Mouse (Mus musculus) C2C12 (cell line): ENCODE data around the gene Serpinb1a. TPM values are rescaled to one million over a fixed set of nuclear protein-coding genes. Genes with fewer than 3 reads are reported as not detected.
"Not testable (repeated sequence)": the region's sequence is repeated elsewhere in the genome, so short reads cannot be mapped to it uniquely, and the experiment has no call there.

Source experiments
- H3K27me3 ChIP-seq: one replicate; pipeline ENCODE4 v1.6.1; 2011; ENCODE audit not compliant: control insufficient read depth, insufficient read depth, insufficient read length
- H3K36me3 ChIP-seq: one replicate; pipeline ENCODE4 v1.6.1; 2011; ENCODE audit not compliant: control insufficient read depth, insufficient read depth
- H3K4me3 ChIP-seq: one replicate; pipeline ENCODE4 v1.5.1; 2011; ENCODE audit warnings: mild to moderate bottlenecking, control low read depth; ENCODE audit not compliant: poor library complexity, insufficient read depth, severe bottlenecking
- H3K79me2 ChIP-seq: one replicate; pipeline ENCODE4 v1.6.1; 2011; ENCODE audit not compliant: control insufficient read depth, insufficient read depth
- H3K79me3 ChIP-seq: one replicate; pipeline ENCODE4 v1.6.1; 2011; ENCODE audit warnings: low read depth, control low read depth
- H3ac ChIP-seq: one replicate; pipeline ENCODE3; 2011; ENCODE audit warnings: low read depth; ENCODE audit not compliant: control insufficient read depth, insufficient read length
- CEBPB ChIP-seq: IDR thresholded peaks from one replicate; pipeline ENCODE4 v1.6.1; 2011; ENCODE audit warnings: low read depth, mild to moderate bottlenecking, control low read depth, moderate library complexity
- CTCF ChIP-seq: IDR thresholded peaks from one replicate; pipeline ENCODE4 v1.5.1; 2011; ENCODE audit not compliant: control insufficient read depth, insufficient read depth, insufficient read length
- FOSL1 ChIP-seq: IDR thresholded peaks from one replicate; pipeline ENCODE4 v1.8.0; 2011; ENCODE audit warnings: mild to moderate bottlenecking, low read length; ENCODE audit not compliant: poor library complexity, insufficient read depth, severe bottlenecking
- MAX ChIP-seq: IDR thresholded peaks from one replicate; pipeline ENCODE4 v1.6.1; 2011; ENCODE audit warnings: mild to moderate bottlenecking, control low read depth
- MYOD1 ChIP-seq: IDR thresholded peaks from one replicate; pipeline ENCODE4 v1.6.1; 2011; ENCODE audit warnings: low read depth; ENCODE audit not compliant: control insufficient read depth, insufficient read length
- MYOG ChIP-seq: IDR thresholded peaks from one replicate; pipeline ENCODE4 v1.6.1; 2011; ENCODE audit not compliant: control insufficient read depth, insufficient read length; ENCODE audit errors: extremely low read depth
- USF1 ChIP-seq: IDR thresholded peaks from one replicate; pipeline ENCODE4 v1.6.1; 2011; ENCODE audit warnings: low read depth, mild to moderate bottlenecking, control low read depth, moderate library complexity
- long read RNA-seq, 2 experiments: library from polyadenylated mRNA; unstranded; transcript quantifications; one replicate each; pipeline ENCODE4 v2.0.0; 2019 to 2020
- polyA plus RNA-seq: library from polyadenylated mRNA; unstranded; fragments of >200 nt; fragmentation: generic; extraction: Trizol; gene quantifications from one replicate; pipeline ENCODE4 v1.2.1, GENCODE M21; 2012; ENCODE audit warnings: missing spikeins

Serpinb1a gene
- polyA plus RNA-seq = 5.7 TPM
- long read RNA-seq, experiment 1, transcript Serpinb1a-201 (7 exons, 1,918 nt) = major isoform, 120 of 136 reads
- long read RNA-seq, experiment 1, partial matches to known transcripts = 11 of 136 reads
- long read RNA-seq, experiment 1, other reads (novel, unspliced or antisense) = 5 of 136 reads
- long read RNA-seq, experiment 2, transcript Serpinb1a-201 (7 exons, 1,918 nt) = major isoform, 27 of 29 reads
- long read RNA-seq, experiment 2, partial matches to known transcripts = 2 of 29 reads
- long read RNA-seq, experiment 2, other reads (novel, unspliced or antisense) = 0 of 29 reads

GRCm38 (mm10) chr13:32850668-32851404 lies at the start of gene Serpinb1a:
Gene Serpinb1a (minus strand): TSS chr13:32851185.
- TF ChIP-seq MAX (no peak), USF1 (no peak), MYOG (no peak), CEBPB (no peak), MYOD1 (peak; percentile 9)
- Histone ChIP-seq H3K4me3 (no peak within 1 kb of the TSS), H3K36me3 (no peaks in the 10 kb centered on the region)

GRCm38 (mm10) chr13:32900639-32901038 lies 49.7 kb upstream of the Serpinb1a start:
- Histone ChIP-seq H3K4me3 (no peak overlapping the region), H3K36me3 (no peaks in the 10 kb centered on the region), H3K79me2 (no peaks in the 10 kb centered on the region), H3K79me3 (no peaks in the 10 kb centered on the region), H3ac (no peak overlapping the region), H3K27me3 (no peaks in the 10 kb centered on the region)
- TF ChIP-seq CTCF = peak; percentile 28
- TF ChIP-seq MYOG = no peak
- no peak for TF ChIP-seq MYOD1

More at GRCm38 (mm10) chr13:32850668-32851404, at the start of gene Serpinb1a:
- Histone ChIP-seq H3K79me3 (no peaks in the 10 kb centered on the region), H3K27me3 (no peaks in the 10 kb centered on the region), H3K79me2 (no peaks in the 10 kb centered on the region), H3ac (no peak within 1 kb of the TSS)

- H3K79me3 ChIP-seq, H3K79me2 ChIP-seq, H3ac ChIP-seq, H3K36me3 ChIP-seq, H3K27me3 ChIP-seq, H3K4me3 ChIP-seq: not testable (repeated sequence)
Observed at GRCm38 (mm10) chr13:32899114-32899513, 48.1 kb upstream of the Serpinb1a start.

GRCm38 (mm10) chr13:32898111-32898510 lies 47.1 kb upstream of the Serpinb1a start, which contains the start of gene Serpinb1c:
Gene Serpinb1c (minus strand): TSS chr13:32898211.
- H3ac ChIP-seq = no peak within 1 kb of the TSS
- no peaks in the 10 kb centered on the region for H3K79me2 ChIP-seq
- no peaks in the 10 kb centered on the region for H3K79me3 ChIP-seq
- no peak within 1 kb of the TSS for H3K4me3 ChIP-seq
- no peaks in the 10 kb centered on the region for H3K27me3 ChIP-seq
- no peak for TF ChIP-seq FOSL1
- TF ChIP-seq MYOG = no peak
- no peak for TF ChIP-seq MYOD1
- no peak for TF ChIP-seq CEBPB
- TF ChIP-seq CTCF = no peak
- H3K36me3 ChIP-seq = no peaks in the 10 kb centered on the region

- no peaks in the 10 kb centered on the region for H3K79me2 ChIP-seq
- TF ChIP-seq FOSL1 (no peak), MAX (no peak), USF1 (no peak), MYOD1 (no peak), CEBPB (no peak), MYOG (no peak), CTCF (no peak)
- no peak overlapping the region for H3K4me3 ChIP-seq
- no peaks in the 10 kb centered on the region for H3K36me3 ChIP-seq
- H3K79me3 ChIP-seq = no peaks in the 10 kb centered on the region
- no peak overlapping the region for H3ac ChIP-seq
- no peaks in the 10 kb centered on the region for H3K27me3 ChIP-seq
Observed at GRCm38 (mm10) chr13:32896931-32897330, 45.9 kb upstream of the Serpinb1a start.

- no peaks in the 10 kb centered on the region for H3K36me3 ChIP-seq
- TF ChIP-seq FOSL1 (peak; percentile 87), MAX (no peak), MYOD1 (peak; percentile 21), CTCF (no peak), USF1 (no peak), CEBPB (peak; percentile 2), MYOG (no peak)
- no peaks in the 10 kb centered on the region for H3K27me3 ChIP-seq
- H3K4me3 ChIP-seq = no peak overlapping the region
- no peaks in the 10 kb centered on the region for H3K79me2 ChIP-seq
- H3K79me3 ChIP-seq = no peaks in the 10 kb centered on the region
- H3ac ChIP-seq = no peak overlapping the region
Observed at GRCm38 (mm10) chr13:32884755-32885154, 33.8 kb upstream of the Serpinb1a start.
